Mouse (Mus musculus) stomach, postnatal 0 days (tissue): ENCODE measurements around the gene Abcg1. TPM values are rescaled to one million over a fixed set of nuclear protein-coding genes. Genes with fewer than 3 reads are reported as not detected.

Source experiments
- ATAC-seq: fragments of 200-750 bp; cut with Nextera tagmentation; 2 replicates; pipeline ENCODE4 v1.8.0; 2017; ENCODE audit not compliant: low FRiP score, low TSS enrichment
- DNase-seq: peaks from one replicate; pipeline ENCODE4 v3.0.0-alpha.2; 2016; ENCODE audit warnings: low spot score
- H3K27ac ChIP-seq: fragments of 300-500 bp; sonication (generic); replicated peaks from 2 replicates; pipeline ENCODE4 v1.5.1; 2014; ENCODE audit warnings: mild to moderate bottlenecking, control low read depth
- H3K27me3 ChIP-seq: fragments of 300-500 bp; sonication (generic); 2 replicates; pipeline ENCODE4 v1.6.1; 2014; ENCODE audit warnings: low read length; ENCODE audit not compliant: control insufficient read depth, insufficient read depth
- H3K36me3 ChIP-seq: fragments of 300-500 bp; sonication (generic); 2 replicates; pipeline ENCODE4 v1.6.1; 2014; ENCODE audit warnings: low read length, mixed read lengths; ENCODE audit not compliant: control insufficient read depth, insufficient read depth
- H3K4me1 ChIP-seq: fragments of 300-500 bp; sonication (generic); replicated peaks from 2 replicates; pipeline ENCODE4 v1.6.1; 2014; ENCODE audit warnings: antibody characterized with exemption; ENCODE audit not compliant: control insufficient read depth, insufficient read depth
- H3K4me2 ChIP-seq: fragments of 300-500 bp; sonication (generic); replicated peaks from 2 replicates; pipeline ENCODE4 v1.6.1; 2014; ENCODE audit warnings: low read depth, mild to moderate bottlenecking, control low read depth, moderate library complexity
- H3K4me3 ChIP-seq: fragments of 300-500 bp; sonication (generic); 2 replicates; pipeline ENCODE4 v1.5.1; 2014; ENCODE audit warnings: low read depth, low read length, control low read depth
- H3K9ac ChIP-seq: fragments of 300-500 bp; sonication (generic); 2 replicates; pipeline ENCODE4 v1.6.1; 2014; ENCODE audit warnings: mild to moderate bottlenecking, low read length, control low read depth, mixed read lengths
- H3K9me3 ChIP-seq: fragments of 300-500 bp; sonication (generic); 2 replicates; pipeline ENCODE4 v1.6.1; 2016; ENCODE audit warnings: low read length; ENCODE audit not compliant: control insufficient read depth
- CTCF ChIP-seq: IDR thresholded peaks from 2 replicates; pipeline ENCODE4 v1.5.1; 2016; ENCODE audit warnings: antibody characterized with exemption, low read depth, mild to moderate bottlenecking, moderate library complexity
- EP300 ChIP-seq: optimal IDR thresholded peaks from 2 replicates; pipeline ENCODE3; 2016; ENCODE audit warnings: antibody characterized with exemption
- WGBS: fragments of 180-500 bp; shearing (Covaris S2); extraction: QIAGEN DNeasy Blood & Tissue Kit; methylation state at CpG from one replicate; pipeline ENCODE4 v1.1.7; 2014; 5-methylcytosine and 5-hydroxymethylcytosine counted together
- polyA plus RNA-seq: library from polyadenylated mRNA; unstranded; fragments of >200 nt; fragmentation: Nextera tagmentation; extraction: Ambion mirVana; gene quantifications from 2 replicates; pipeline ENCODE4 v1.2.1, GENCODE M21; 2015

Gene Abcg1
- polyA plus RNA-seq, 1 experiment from 2014 or later: 11.1 TPM

- Histone ChIP-seq H3K9ac (no peak overlapping the region), H3K4me1 (no peaks in the 10 kb centered on the region), H3K27me3 (no peaks in the 10 kb centered on the region), H3K36me3 (no peaks in the 10 kb centered on the region), H3K27ac (no peak overlapping the region), H3K9me3 (no peaks in the 10 kb centered on the region), H3K4me2 (no peak overlapping the region), H3K4me3 (no peak overlapping the region)
- TF ChIP-seq EP300: no peak
- no peak for TF ChIP-seq CTCF
- WGBS: 70% methylated on average over 9 of the region's 9 CpGs
- ATAC-seq (no peak), DNase-seq (no peak)
Measured at GRCm38 (mm10) chr17:31028821-31029370, 28.6 kb upstream of the Abcg1 start.

- Histone ChIP-seq H3K9ac (no peak overlapping the region), H3K36me3 (no peaks in the 10 kb centered on the region), H3K4me2 (no peak overlapping the region), H3K4me1 (no peaks in the 10 kb centered on the region), H3K27me3 (no peaks in the 10 kb centered on the region), H3K9me3 (no peaks in the 10 kb centered on the region), H3K27ac (no peak overlapping the region), H3K4me3 (no peak overlapping the region)
- WGBS: 85% methylated on average over 4 of the region's 4 CpGs
- no peak for TF ChIP-seq CTCF
- no peak for TF ChIP-seq EP300
- ATAC-seq (no peak), DNase-seq (no peak)
Measured at GRCm38 (mm10) chr17:31029407-31029806, 28.1 kb upstream of the Abcg1 start.

- TF ChIP-seq CTCF (no peak), EP300 (no peak)
- H3K27me3 ChIP-seq: no peaks in the 10 kb centered on the region
- DNase-seq: no peak
- H3K4me3 ChIP-seq: no peak overlapping the region
- H3K27ac ChIP-seq: no peak overlapping the region
- H3K4me1 ChIP-seq: no peaks in the 10 kb centered on the region
- no peak for ATAC-seq
- WGBS: 78% methylated on average over 4 of the region's 4 CpGs
- H3K36me3 ChIP-seq: no peaks in the 10 kb centered on the region
- no peak overlapping the region for H3K9ac ChIP-seq
- no peaks in the 10 kb centered on the region for H3K9me3 ChIP-seq
- H3K4me2 ChIP-seq: no peak overlapping the region
Measured at GRCm38 (mm10) chr17:31032341-31032740, 25.1 kb upstream of the Abcg1 start.

GRCm38 (mm10) chr17:31033251-31033650, 24.2 kb upstream of the Abcg1 start:
- Histone ChIP-seq H3K9me3 (no peaks in the 10 kb centered on the region), H3K4me3 (no peak overlapping the region), H3K9ac (no peak overlapping the region), H3K4me2 (no peak overlapping the region), H3K4me1 (no peaks in the 10 kb centered on the region), H3K27ac (no peak overlapping the region), H3K27me3 (no peaks in the 10 kb centered on the region), H3K36me3 (no peaks in the 10 kb centered on the region)
- WGBS: 53% methylated on average over 2 of the region's 2 CpGs
- no peak for TF ChIP-seq EP300
- no peak for TF ChIP-seq CTCF
- DNase-seq (no peak), ATAC-seq (peak; percentile 36; the same call in 1 of the 2 replicates)

GRCm38 (mm10) chr17:31034165-31034564, 23.3 kb upstream of the Abcg1 start:
- Histone ChIP-seq H3K4me1 (no peaks in the 10 kb centered on the region), H3K27ac (no peak overlapping the region), H3K4me2 (no peak overlapping the region), H3K9ac (no peak overlapping the region), H3K9me3 (no peaks in the 10 kb centered on the region), H3K36me3 (no peaks in the 10 kb centered on the region), H3K4me3 (no peak overlapping the region), H3K27me3 (no peaks in the 10 kb centered on the region)
- TF ChIP-seq CTCF: no peak
- no peak for TF ChIP-seq EP300
- no peak for ATAC-seq
- no peak for DNase-seq
- 56% methylated on average over 5 of the region's 5 CpGs for WGBS

GRCm38 (mm10) chr17:31034674-31035356, 22.7 kb upstream of the Abcg1 start:
- no peak for DNase-seq

More at GRCm38 (mm10) chr17:31034674-31035356, 22.7 kb upstream of the Abcg1 start:
- no peak for ATAC-seq
- Histone ChIP-seq H3K4me2 (no peak overlapping the region), H3K9me3 (no peaks in the 10 kb centered on the region), H3K27ac (no peak overlapping the region), H3K36me3 (no peaks in the 10 kb centered on the region), H3K9ac (no peak overlapping the region), H3K27me3 (no peaks in the 10 kb centered on the region), H3K4me1 (no peaks in the 10 kb centered on the region), H3K4me3 (no peak overlapping the region)
- WGBS: 83% methylated on average over 9 of the region's 9 CpGs
- no peak for TF ChIP-seq CTCF
- no peak for TF ChIP-seq EP300
